Mouse (Mus musculus): ENCODE data around the gene Rbmx. TPM values are rescaled to one million over a fixed set of nuclear protein-coding genes. Genes with fewer than 3 reads are reported as not detected.

Rbmx gene
- polyA plus RNA-seq, 1 experiment from 2014 or later, result 52.4 TPM

DNA sequence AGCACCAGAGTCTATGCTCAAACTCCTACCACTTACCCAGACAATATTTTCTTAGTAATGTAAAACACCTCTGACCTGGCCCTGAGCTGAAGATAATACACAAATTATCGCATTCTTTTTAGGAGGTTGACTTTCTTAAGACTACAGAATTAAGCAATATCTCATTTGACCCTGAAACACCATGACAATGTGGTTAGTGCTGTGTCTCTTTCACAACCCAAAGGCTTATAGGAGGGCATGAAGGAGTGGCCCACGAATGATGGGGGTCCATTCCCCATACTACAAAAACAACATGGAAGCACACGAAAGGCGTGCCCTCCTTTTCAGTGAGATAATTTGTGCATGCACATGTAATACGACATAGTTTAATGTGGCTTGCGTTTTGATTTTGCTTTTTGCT, 57.5 kb downstream of the Rbmx start:
- Histone ChIP-seq H3K27me3 (replicated peaks; ENCODE audit: insufficient read depth, low read length) (no peaks in the 10 kb centered on the region), H3K9ac (replicated peaks; ENCODE audit: low read depth) (no peak overlapping the region), H3K9me3 (ENCODE audit: low read length) (no peaks in the 10 kb centered on the region), H3K4me3 (ENCODE audit: low read depth, low read length) (no peak overlapping the region), H3K4me1 (ENCODE audit: insufficient read depth, low read depth, low read length) (no peaks in the 10 kb centered on the region), H3K36me3 (ENCODE audit: insufficient read depth, low read length) (no peaks in the 10 kb centered on the region), H3K27ac (ENCODE audit: low read length) (no peak overlapping the region), H3K4me2 (replicated peaks; ENCODE audit: low read depth, low read length) (no peak overlapping the region)
- 87% methylated on average over 6 of the region's 6 CpGs for WGBS
- ATAC-seq (no peak), DNase-seq (ENCODE audit: low spot score) (no peak)
- TF ChIP-seq EP300 (IDR thresholded peaks at IDR 0.05) (no peak), CTCF (IDR thresholded peaks at IDR 0.05) (no peak)

Other genes starting within 250 kb of the Rbmx start
- not detected in 2 replicates for gene Cd40lg, start 180.9 kb downstream of the Rbmx start, polyA plus RNA-seq (2015; fragmentation: Nextera tagmentation; extraction: Ambion mirVana)
- gene Arhgef6, start 54.3 kb downstream of the Rbmx start, polyA plus RNA-seq (2015; fragmentation: Nextera tagmentation; extraction: Ambion mirVana), result 23.3 and 25.9 TPM in 2 replicates
- gene Gm364, start 16.1 kb upstream of the Rbmx start, polyA plus RNA-seq (2015; fragmentation: Nextera tagmentation; extraction: Ambion mirVana), result not detected in 2 replicates
- not detected in 2 replicates for gene Gpr101, start 110.7 kb upstream of the Rbmx start, polyA plus RNA-seq (2015; fragmentation: Nextera tagmentation; extraction: Ambion mirVana)

Data from lung, postnatal 0 days (tissue).